Mouse (Mus musculus): ENCODE measurements at regions not wholly inside any gene's neighbourhood (a gene's known extent, or its start where the extent isn't known, plus 50 kb on each side); places are given as distances from the start of the nearest gene placed in this dataset.
A peak's percentile ranks its signal among the peaks of the same experiment; 100 is the strongest.

GRCm38 (mm10) chr2:133125212-133125801, 179.6 kb upstream of the Fermt1 start:
- Histone ChIP-seq H3K4me2 (ENCODE audit: low read length) (no peak overlapping the region), H3K9ac (replicated peaks; ENCODE audit: low read depth, low read length) (no peak overlapping the region), H3K4me3 (replicated peaks; ENCODE audit: low read length) (no peak overlapping the region), H3K4me1 (replicated peaks; ENCODE audit: control insufficient read depth, insufficient read depth, low read length) (no peaks in the 10 kb centered on the region), H3K36me3 (ENCODE audit: control insufficient read depth, insufficient read depth) (no peaks in the 10 kb centered on the region), H3K27me3 (replicated peaks; ENCODE audit: control insufficient read depth, insufficient read depth, low read length) (no peaks in the 10 kb centered on the region), H3K9me3 (ENCODE audit: control insufficient read depth, low read length) (no peaks in the 10 kb centered on the region), H3K27ac (ENCODE audit: low read length) (no peak overlapping the region)
- peak; percentile 78 for ATAC-seq
- WGBS = 60% methylated on average over 1 of the region's 1 CpGs

GRCm38 (mm10) chr2:133134878-133135277, 189.2 kb upstream of the Fermt1 start:
- H3K4me3 ChIP-seq (replicated peaks; ENCODE audit: low read length) = no peak overlapping the region
- no peaks in the 10 kb centered on the region for H3K36me3 ChIP-seq (ENCODE audit: control insufficient read depth, insufficient read depth)
- 75% methylated on average over 3 of the region's 3 CpGs for WGBS

GRCm38 (mm10) chr2:133138877-133139276, 193.2 kb upstream of the Fermt1 start:
- no peaks in the 10 kb centered on the region for H3K27me3 ChIP-seq (replicated peaks; ENCODE audit: control insufficient read depth, insufficient read depth, low read length)
- no peak overlapping the region for H3K27ac ChIP-seq (ENCODE audit: low read length)
- no peak overlapping the region for H3K4me3 ChIP-seq (replicated peaks; ENCODE audit: low read length)
- 90% methylated on average over 4 of the region's 4 CpGs for WGBS
- H3K4me1 ChIP-seq (replicated peaks; ENCODE audit: control insufficient read depth, insufficient read depth, low read length) = no peaks in the 10 kb centered on the region
- no peak for ATAC-seq
- no peaks in the 10 kb centered on the region for H3K9me3 ChIP-seq (ENCODE audit: control insufficient read depth, low read length)
- H3K4me2 ChIP-seq (ENCODE audit: low read length) = no peak overlapping the region
- H3K9ac ChIP-seq (replicated peaks; ENCODE audit: low read depth, low read length) = no peak overlapping the region
- H3K36me3 ChIP-seq (ENCODE audit: control insufficient read depth, insufficient read depth) = no peaks in the 10 kb centered on the region

More at GRCm38 (mm10) chr2:133134878-133135277, 189.2 kb upstream of the Fermt1 start:
- no peaks in the 10 kb centered on the region for H3K9me3 ChIP-seq (ENCODE audit: control insufficient read depth, low read length)
- H3K27me3 ChIP-seq (replicated peaks; ENCODE audit: control insufficient read depth, insufficient read depth, low read length) = no peaks in the 10 kb centered on the region
- H3K4me1 ChIP-seq (replicated peaks; ENCODE audit: control insufficient read depth, insufficient read depth, low read length) = no peaks in the 10 kb centered on the region
- ATAC-seq = no peak
- no peak overlapping the region for H3K27ac ChIP-seq (ENCODE audit: low read length)
- no peak overlapping the region for H3K4me2 ChIP-seq (ENCODE audit: low read length)
- no peak overlapping the region for H3K9ac ChIP-seq (replicated peaks; ENCODE audit: low read depth, low read length)

GRCm38 (mm10) chr2:133141341-133142035, 195.8 kb upstream of the Fermt1 start:
- Histone ChIP-seq H3K9ac (replicated peaks; ENCODE audit: low read depth, low read length) (no peak overlapping the region), H3K4me1 (replicated peaks; ENCODE audit: control insufficient read depth, insufficient read depth, low read length) (no peaks in the 10 kb centered on the region), H3K4me2 (ENCODE audit: low read length) (no peak overlapping the region), H3K36me3 (ENCODE audit: control insufficient read depth, insufficient read depth) (no peaks in the 10 kb centered on the region), H3K4me3 (replicated peaks; ENCODE audit: low read length) (no peak overlapping the region), H3K27ac (ENCODE audit: low read length) (no peak overlapping the region), H3K9me3 (ENCODE audit: control insufficient read depth, low read length) (no peaks in the 10 kb centered on the region), H3K27me3 (replicated peaks; ENCODE audit: control insufficient read depth, insufficient read depth, low read length) (no peaks in the 10 kb centered on the region)
- no peak for ATAC-seq
- WGBS = 91% methylated on average over 6 of the region's 6 CpGs

- no peaks in the 10 kb centered on the region for H3K9me3 ChIP-seq (ENCODE audit: control insufficient read depth, low read length)
- no peaks in the 10 kb centered on the region for H3K4me1 ChIP-seq (replicated peaks; ENCODE audit: control insufficient read depth, insufficient read depth, low read length)
- no peak overlapping the region for H3K4me3 ChIP-seq (replicated peaks; ENCODE audit: low read length)
- no peak overlapping the region for H3K4me2 ChIP-seq (ENCODE audit: low read length)
- no peak overlapping the region for H3K27ac ChIP-seq (ENCODE audit: low read length)
- no peak overlapping the region for H3K9ac ChIP-seq (replicated peaks; ENCODE audit: low read depth, low read length)
- no peaks in the 10 kb centered on the region for H3K27me3 ChIP-seq (replicated peaks; ENCODE audit: control insufficient read depth, insufficient read depth, low read length)
- 74% methylated on average over 1 of the region's 1 CpGs for WGBS
- ATAC-seq = no peak
- H3K36me3 ChIP-seq (ENCODE audit: control insufficient read depth, insufficient read depth) = no peaks in the 10 kb centered on the region
Measured at GRCm38 (mm10) chr2:133152461-133152860, 206.8 kb upstream of the Fermt1 start.

- H3K4me1 ChIP-seq (replicated peaks; ENCODE audit: control insufficient read depth, insufficient read depth, low read length) = no peaks in the 10 kb centered on the region
- H3K4me2 ChIP-seq (ENCODE audit: low read length) = no peak overlapping the region
- ATAC-seq = no peak
- H3K27me3 ChIP-seq (replicated peaks; ENCODE audit: control insufficient read depth, insufficient read depth, low read length) = no peaks in the 10 kb centered on the region
- H3K9me3 ChIP-seq (ENCODE audit: control insufficient read depth, low read length) = no peaks in the 10 kb centered on the region
- no peak overlapping the region for H3K27ac ChIP-seq (ENCODE audit: low read length)
- no peak overlapping the region for H3K4me3 ChIP-seq (replicated peaks; ENCODE audit: low read length)
- H3K36me3 ChIP-seq (ENCODE audit: control insufficient read depth, insufficient read depth) = no peaks in the 10 kb centered on the region
- WGBS = 75% methylated on average over 3 of the region's 3 CpGs
- no peak overlapping the region for H3K9ac ChIP-seq (replicated peaks; ENCODE audit: low read depth, low read length)
Measured at GRCm38 (mm10) chr2:133156537-133156936, 210.8 kb upstream of the Fermt1 start.

- no peak overlapping the region for H3K27ac ChIP-seq (ENCODE audit: low read length)
- no peaks in the 10 kb centered on the region for H3K9me3 ChIP-seq (ENCODE audit: control insufficient read depth, low read length)
- no peak overlapping the region for H3K9ac ChIP-seq (replicated peaks; ENCODE audit: low read depth, low read length)
- H3K4me1 ChIP-seq (replicated peaks; ENCODE audit: control insufficient read depth, insufficient read depth, low read length) = no peaks in the 10 kb centered on the region
- WGBS = 41% methylated on average over 8 of the region's 8 CpGs
- no peaks in the 10 kb centered on the region for H3K27me3 ChIP-seq (replicated peaks; ENCODE audit: control insufficient read depth, insufficient read depth, low read length)
- no peaks in the 10 kb centered on the region for H3K36me3 ChIP-seq (ENCODE audit: control insufficient read depth, insufficient read depth)
- H3K4me2 ChIP-seq (ENCODE audit: low read length) = no peak overlapping the region
- no peak overlapping the region for H3K4me3 ChIP-seq (replicated peaks; ENCODE audit: low read length)
- no peak for ATAC-seq
Measured at GRCm38 (mm10) chr2:133158206-133158605, 212.5 kb upstream of the Fermt1 start.

- Histone ChIP-seq H3K27ac (ENCODE audit: low read length) (no peak overlapping the region), H3K36me3 (ENCODE audit: control insufficient read depth, insufficient read depth) (no peaks in the 10 kb centered on the region), H3K4me3 (replicated peaks; ENCODE audit: low read length) (no peak overlapping the region), H3K9me3 (ENCODE audit: control insufficient read depth, low read length) (no peaks in the 10 kb centered on the region), H3K27me3 (replicated peaks; ENCODE audit: control insufficient read depth, insufficient read depth, low read length) (no peaks in the 10 kb centered on the region), H3K4me1 (replicated peaks; ENCODE audit: control insufficient read depth, insufficient read depth, low read length) (no peaks in the 10 kb centered on the region), H3K9ac (replicated peaks; ENCODE audit: low read depth, low read length) (no peak overlapping the region), H3K4me2 (ENCODE audit: low read length) (no peak overlapping the region)
- WGBS = 52% methylated on average over 2 of the region's 2 CpGs
- ATAC-seq = no peak
Measured at GRCm38 (mm10) chr2:133159398-133159797, 213.7 kb upstream of the Fermt1 start.

GRCm38 (mm10) chr2:133176411-133176810, 230.7 kb upstream of the Fermt1 start:
- Histone ChIP-seq H3K4me3 (replicated peaks; ENCODE audit: low read length) (no peak overlapping the region), H3K36me3 (ENCODE audit: control insufficient read depth, insufficient read depth) (no peaks in the 10 kb centered on the region), H3K9ac (replicated peaks; ENCODE audit: low read depth, low read length) (no peak overlapping the region), H3K4me2 (ENCODE audit: low read length) (no peak overlapping the region), H3K27me3 (replicated peaks; ENCODE audit: control insufficient read depth, insufficient read depth, low read length) (no peaks in the 10 kb centered on the region), H3K9me3 (ENCODE audit: control insufficient read depth, low read length) (no peaks in the 10 kb centered on the region), H3K27ac (ENCODE audit: low read length) (no peak overlapping the region), H3K4me1 (replicated peaks; ENCODE audit: control insufficient read depth, insufficient read depth, low read length) (no peaks in the 10 kb centered on the region)
- ATAC-seq = no peak
- 91% methylated on average over 3 of the region's 3 CpGs for WGBS
